Mouse (Mus musculus): ENCODE measurements at regions not wholly inside any gene's neighbourhood (a gene's known extent, or its start where the extent isn't known, plus 50 kb on each side); places are given as distances from the start of the nearest gene placed in this dataset.

- no peak overlapping the region for H3K27ac ChIP-seq (replicated peaks; ENCODE audit: low read depth, low read length)
- no peaks in the 10 kb centered on the region for H3K4me1 ChIP-seq (ENCODE audit: control insufficient read depth, insufficient read depth, low read length)
- H3K27me3 ChIP-seq (ENCODE audit: control insufficient read depth, insufficient read depth, low read length): no peaks in the 10 kb centered on the region
- H3K9ac ChIP-seq (replicated peaks; ENCODE audit: low read length): no peak overlapping the region
- no peak overlapping the region for H3K4me3 ChIP-seq (replicated peaks; ENCODE audit: low read depth, low read length)
- no peaks in the 10 kb centered on the region for H3K36me3 ChIP-seq (ENCODE audit: control insufficient read depth, insufficient read depth, low read length)
- ATAC-seq (ENCODE audit: low FRiP score, low TSS enrichment) (peak; percentile 27; the same call in 1 of the 2 replicates), DNase-seq (peak; percentile 23)
- H3K4me2 ChIP-seq (ENCODE audit: low read length): no peak overlapping the region
- no peaks in the 10 kb centered on the region for H3K9me3 ChIP-seq (ENCODE audit: control insufficient read depth, low read length)
- 51% methylated on average over 9 of the region's 9 CpGs for WGBS
These were observed 2001.3 kb downstream of the Pcdh9 start for GRCm38 (mm10) chr14:91889141-91889631.

GRCm38 (mm10) chr14:91865935-91866664 is 2024.4 kb downstream of the Pcdh9 start:
- Histone ChIP-seq H3K4me3 (replicated peaks; ENCODE audit: low read depth, low read length) (no peak overlapping the region), H3K9ac (replicated peaks; ENCODE audit: low read length) (no peak overlapping the region), H3K36me3 (ENCODE audit: control insufficient read depth, insufficient read depth, low read length) (no peaks in the 10 kb centered on the region), H3K27me3 (ENCODE audit: control insufficient read depth, insufficient read depth, low read length) (no peaks in the 10 kb centered on the region), H3K9me3 (ENCODE audit: control insufficient read depth, low read length) (no peaks in the 10 kb centered on the region), H3K4me2 (ENCODE audit: low read length) (peak overlapping the region; percentile 9; the same call in 1 of the 2 replicates), H3K27ac (replicated peaks; ENCODE audit: low read depth, low read length) (0 out of 2 replicates have a peak overlapping the region, but pooled peaks have one; percentile 10), H3K4me1 (ENCODE audit: control insufficient read depth, insufficient read depth, low read length) (0 out of 2 replicates have a peak, but pooled peaks cover 5% of the 10 kb centered on the region)
- peak; percentile 47 for DNase-seq
- 10% methylated on average over 5 of the region's 5 CpGs for WGBS
- ATAC-seq (ENCODE audit: low FRiP score, low TSS enrichment): peak; percentile 66; the same call in 1 of the 2 replicates

GRCm38 (mm10) chr14:91852258-91852657 is 2038.2 kb downstream of the Pcdh9 start:
- H3K9me3 ChIP-seq (ENCODE audit: control insufficient read depth, low read length): no peaks in the 10 kb centered on the region; the same call in 1 of the 2 replicates
- ATAC-seq (ENCODE audit: low FRiP score, low TSS enrichment) (no peak), DNase-seq (no peak)
- H3K4me3 ChIP-seq (replicated peaks; ENCODE audit: low read depth, low read length): no peak overlapping the region
- H3K27me3 ChIP-seq (ENCODE audit: control insufficient read depth, insufficient read depth, low read length): no peaks in the 10 kb centered on the region
- no peak overlapping the region for H3K27ac ChIP-seq (replicated peaks; ENCODE audit: low read depth, low read length)
- H3K4me2 ChIP-seq (ENCODE audit: low read length): no peak overlapping the region
- H3K4me1 ChIP-seq (ENCODE audit: control insufficient read depth, insufficient read depth, low read length): no peaks in the 10 kb centered on the region
- 88% methylated on average over 8 of the region's 8 CpGs for WGBS
- no peak overlapping the region for H3K9ac ChIP-seq (replicated peaks; ENCODE audit: low read length)
- H3K36me3 ChIP-seq (ENCODE audit: control insufficient read depth, insufficient read depth, low read length): no peaks in the 10 kb centered on the region

Measured in midbrain, embryonic 14.5 days (tissue).